Mouse (Mus musculus): Measurements from ENCODE around the gene C2cd4d.

Gene C2cd4d

GRCm38 (mm10) chr3:94362138-94362537 is at the start of gene C2cd4d:
Gene C2cd4d, plus strand, starts transcription at chr3:94362438.
- DNase-seq (ENCODE audit: low read depth, low spot score): no peak

- DNase-seq (ENCODE audit: low read depth, low spot score): no peak
These were observed 33.6 kb upstream of the C2cd4d start for GRCm38 (mm10) chr3:94328681-94329080.

GRCm38 (mm10) chr3:94334442-94334841 is 27.8 kb upstream of the C2cd4d start:
- no peak for DNase-seq (ENCODE audit: low read depth, low spot score)

- DNase-seq (ENCODE audit: low read depth, low spot score): no peak
These were observed 23.7 kb upstream of the C2cd4d start for GRCm38 (mm10) chr3:94338522-94338921.

DNA sequence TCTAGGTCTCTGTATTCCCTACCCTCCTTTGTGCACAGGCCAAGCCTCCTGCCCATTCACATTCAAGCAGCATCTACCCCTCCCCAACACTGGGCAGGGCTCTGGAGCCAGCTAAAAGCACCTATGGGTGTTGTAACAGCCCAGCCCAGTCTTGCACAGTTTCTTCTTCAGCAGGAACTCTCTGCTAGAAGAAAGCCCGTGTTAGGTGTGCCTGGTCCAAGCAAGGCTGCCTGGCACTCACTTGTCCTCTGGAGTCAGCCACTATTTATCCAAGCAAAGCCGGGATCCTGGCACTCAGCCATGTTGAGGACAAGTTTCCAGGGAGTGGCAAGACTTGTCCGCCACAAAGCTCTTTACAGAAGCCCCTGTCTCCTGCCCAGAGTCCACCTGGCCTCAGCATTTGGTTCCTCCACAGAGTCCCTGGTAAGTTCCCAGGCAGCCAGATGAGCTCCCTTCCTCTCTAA is 20.2 kb upstream of the C2cd4d start, which contains the start of gene Them5:
Gene Them5, plus strand, starts transcription at position 141 of the 464 bp plus-strand sequence.
- no peak for DNase-seq (ENCODE audit: low read depth, low spot score)

DNA sequence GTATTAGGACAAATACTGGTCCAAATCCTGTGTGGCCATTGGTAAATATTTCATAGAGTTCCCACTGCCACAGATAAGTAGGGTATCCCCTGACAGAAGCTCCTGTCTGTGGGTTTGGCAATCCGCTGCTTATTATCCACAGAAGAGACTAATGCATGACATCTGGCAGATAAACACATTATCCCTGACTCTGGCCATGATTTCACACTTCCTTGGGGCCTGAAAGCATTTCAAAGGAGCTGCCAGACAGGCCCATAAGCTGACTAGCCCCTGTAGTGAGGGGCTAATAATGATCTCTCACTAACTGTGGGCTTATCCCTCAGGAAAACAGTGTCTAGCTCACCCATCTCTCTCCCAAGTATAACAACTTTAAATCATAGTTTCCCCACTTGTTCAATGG is 19.7 kb upstream of the C2cd4d start:
- no peak for DNase-seq (ENCODE audit: low read depth, low spot score)

GRCm38 (mm10) chr3:94344182-94344581 is 18.1 kb upstream of the C2cd4d start:
- no peak for DNase-seq (ENCODE audit: low read depth, low spot score)

DNA sequence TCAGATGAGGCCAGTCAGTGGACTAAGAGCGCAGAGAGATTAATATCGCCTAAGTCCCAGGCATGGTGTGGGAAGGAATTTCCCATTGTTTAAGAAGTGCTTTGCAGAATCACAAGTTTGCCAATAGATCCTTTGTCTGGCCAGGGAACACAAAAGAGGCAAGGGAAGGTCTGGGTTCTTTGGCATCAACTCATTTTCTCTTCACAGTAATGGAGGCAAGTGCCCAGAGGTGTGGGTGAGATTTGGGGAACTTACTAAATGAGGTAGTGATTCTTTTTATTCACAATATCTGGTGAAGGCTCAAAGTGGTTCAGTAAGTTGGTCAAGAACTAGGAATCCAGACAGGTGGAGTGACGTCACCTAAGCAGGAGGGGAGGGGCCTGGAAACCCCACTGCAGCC is 17.3 kb upstream of the C2cd4d start:
- no peak for DNase-seq (ENCODE audit: low read depth, low spot score)

GRCm38 (mm10) chr3:94348146-94348545 is 14.1 kb upstream of the C2cd4d start:
- DNase-seq (ENCODE audit: low read depth, low spot score): no peak

- no peak for DNase-seq (ENCODE audit: low read depth, low spot score)
These were observed 1.4 kb upstream of the C2cd4d start for GRCm38 (mm10) chr3:94360812-94361211.

- DNase-seq (ENCODE audit: low read depth, low spot score): no peak
These were observed 1.3 kb downstream of the C2cd4d start for GRCm38 (mm10) chr3:94363291-94364153.

DNA sequence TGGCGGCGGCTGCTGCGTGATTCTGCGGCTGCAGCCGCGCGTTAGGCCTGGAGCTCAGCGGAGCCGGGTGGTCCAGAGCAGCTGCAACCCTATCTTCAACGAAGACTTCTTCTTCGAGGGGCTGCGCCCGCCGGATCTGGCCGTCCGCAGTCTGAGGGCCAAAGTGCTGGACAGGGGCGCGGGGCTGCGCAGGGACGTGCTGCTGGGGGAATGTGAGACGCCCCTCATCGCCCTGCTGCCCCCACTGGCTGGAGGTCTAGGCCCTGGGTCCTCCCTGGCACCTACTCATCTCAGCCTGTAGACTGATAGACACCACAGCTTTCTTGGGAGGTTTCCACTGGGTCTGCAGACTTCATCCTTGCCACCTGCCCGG is 1.9 kb downstream of the C2cd4d start:
- no peak for DNase-seq (ENCODE audit: low read depth, low spot score)

GRCm38 (mm10) chr3:94366761-94367160 is 4.5 kb downstream of the C2cd4d start:
- no peak for DNase-seq (ENCODE audit: low read depth, low spot score)

DNA sequence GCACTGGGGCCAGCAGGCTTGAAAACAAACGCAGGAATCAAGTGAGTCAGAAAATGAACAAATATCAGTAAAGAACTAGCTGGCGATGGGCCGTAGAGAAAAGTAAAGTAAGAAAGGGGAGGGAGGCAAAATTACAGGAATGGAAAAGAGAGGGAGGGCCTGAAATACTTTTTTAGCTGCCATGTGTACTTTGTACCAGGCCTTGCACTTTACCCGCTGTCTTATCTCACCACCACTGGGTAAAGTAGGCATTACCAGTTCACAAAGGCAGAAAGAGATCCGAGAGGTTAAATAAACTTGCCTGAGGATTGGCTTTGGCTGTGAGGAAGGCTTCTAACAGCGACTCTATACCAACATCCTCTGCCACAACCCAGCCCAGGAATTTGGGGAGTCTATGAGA is 5.3 kb downstream of the C2cd4d start:
- DNase-seq (ENCODE audit: low read depth, low spot score): no peak

- DNase-seq (ENCODE audit: low read depth, low spot score): no peak
These were observed 6.4 kb downstream of the C2cd4d start for GRCm38 (mm10) chr3:94368631-94369030.

DNA sequence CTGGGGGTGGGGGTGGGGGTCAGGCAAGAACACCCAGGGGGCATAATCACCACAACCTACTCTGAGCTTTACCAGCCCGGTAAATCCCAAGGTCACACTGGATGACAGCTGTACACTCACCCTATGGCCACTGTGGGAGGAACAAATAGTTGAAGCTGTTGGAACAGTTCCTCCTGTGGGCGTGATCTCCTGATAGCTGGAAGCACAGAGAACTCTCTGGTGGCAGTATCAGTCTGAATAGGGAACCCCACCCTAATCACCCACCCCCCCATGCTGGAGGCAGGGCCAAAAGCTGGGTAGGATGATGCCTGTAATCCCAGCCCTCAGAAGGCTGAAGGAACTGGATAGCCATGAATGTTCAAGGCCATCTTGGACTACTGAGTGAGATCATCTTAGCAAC is 7.5 kb downstream of the C2cd4d start:
- no peak for DNase-seq (ENCODE audit: low read depth, low spot score)

- no peak for DNase-seq (ENCODE audit: low read depth, low spot score)
These were observed 9.4 kb downstream of the C2cd4d start for GRCm38 (mm10) chr3:94371637-94372036.

DNA sequence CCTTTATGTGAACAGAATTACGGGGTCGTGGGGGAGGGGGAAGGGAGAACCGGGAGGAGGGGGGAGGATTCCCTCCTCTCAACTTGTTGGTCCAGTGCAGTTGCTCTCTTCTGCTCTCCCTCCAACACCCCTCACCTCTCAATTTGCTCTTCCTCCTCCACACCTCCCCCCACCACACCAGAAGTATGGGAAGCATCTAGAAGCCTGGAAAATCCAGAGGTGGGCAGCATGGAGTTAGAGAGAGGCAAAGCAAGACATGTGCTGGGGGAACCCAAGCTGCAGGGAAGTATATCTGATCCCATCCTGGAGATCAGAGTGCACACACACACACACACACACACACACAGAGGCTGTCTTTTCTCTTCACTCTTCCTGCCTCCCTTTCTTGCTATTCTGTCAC is 9.8 kb downstream of the C2cd4d start:
- no peak for DNase-seq (ENCODE audit: low read depth, low spot score)

- no peak for DNase-seq (ENCODE audit: low read depth, low spot score)
These were observed 10.4 kb downstream of the C2cd4d start, which contains the start of gene Rorc for GRCm38 (mm10) chr3:94372641-94373040. Gene Rorc, plus strand, starts transcription at chr3:94372794.

- DNase-seq (ENCODE audit: low read depth, low spot score): no peak
These were observed 10.9 kb downstream of the C2cd4d start for GRCm38 (mm10) chr3:94373090-94373489.

- DNase-seq (ENCODE audit: low read depth, low spot score): no peak
These were observed 11.4 kb downstream of the C2cd4d start for GRCm38 (mm10) chr3:94373597-94374011.

DNA sequence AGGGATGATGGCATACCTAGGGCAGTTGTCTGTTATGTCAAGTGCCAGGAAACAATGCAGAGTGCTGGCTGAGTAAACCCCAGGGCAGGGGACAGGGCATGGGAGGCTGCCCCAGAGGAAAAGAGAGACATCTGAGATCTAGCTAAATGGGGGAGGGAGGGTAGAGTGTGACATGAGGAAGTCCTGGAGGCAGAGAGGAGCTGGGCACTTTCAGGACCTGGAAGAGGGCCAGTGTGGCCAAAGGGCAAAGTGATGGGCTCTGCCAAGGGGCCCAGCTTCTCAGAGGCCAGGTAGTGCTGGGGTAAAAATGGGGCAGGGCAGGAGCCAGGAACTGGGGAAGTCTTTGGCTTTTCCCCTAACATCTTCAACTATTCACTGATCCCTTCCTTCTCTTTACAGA is 12.4 kb downstream of the C2cd4d start:
- DNase-seq (ENCODE audit: low read depth, low spot score): no peak

DNA sequence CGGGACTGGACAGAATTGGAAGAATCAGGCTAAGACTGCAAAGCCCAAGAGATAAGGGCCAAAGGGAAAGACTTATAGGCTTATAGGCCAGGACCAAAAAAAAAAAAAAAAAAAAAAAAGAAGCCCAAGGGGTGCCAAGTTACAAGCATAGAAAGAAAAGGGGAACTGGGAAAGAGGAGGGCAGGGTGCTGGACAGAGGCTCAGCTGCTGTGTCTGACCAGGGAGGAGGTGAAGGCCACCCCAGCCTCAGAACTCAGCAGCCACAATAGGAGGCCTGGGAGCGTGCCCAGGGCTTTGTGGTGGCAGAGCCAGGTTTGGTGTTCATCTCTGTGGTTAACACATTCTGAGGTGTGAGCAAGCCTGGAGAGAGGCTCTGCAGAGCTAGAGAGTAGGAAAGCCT is 12.9 kb downstream of the C2cd4d start:
- DNase-seq (ENCODE audit: low read depth, low spot score): no peak
